Mouse (Mus musculus): Measurements from ENCODE around the gene Jkamp. TPM values are rescaled to one million over a fixed set of nuclear protein-coding genes. Genes with fewer than 3 reads are reported as not detected.
"Not testable (repeated sequence)": the region's sequence is repeated elsewhere in the genome, so short reads cannot be mapped to it uniquely, and the experiment has no call there.

Jkamp gene
- 71.9 and 73.2 TPM in 2 replicates for polyA plus RNA-seq (2016; fragmentation: Nextera tagmentation; extraction: Ambion mirVana)

DNA sequence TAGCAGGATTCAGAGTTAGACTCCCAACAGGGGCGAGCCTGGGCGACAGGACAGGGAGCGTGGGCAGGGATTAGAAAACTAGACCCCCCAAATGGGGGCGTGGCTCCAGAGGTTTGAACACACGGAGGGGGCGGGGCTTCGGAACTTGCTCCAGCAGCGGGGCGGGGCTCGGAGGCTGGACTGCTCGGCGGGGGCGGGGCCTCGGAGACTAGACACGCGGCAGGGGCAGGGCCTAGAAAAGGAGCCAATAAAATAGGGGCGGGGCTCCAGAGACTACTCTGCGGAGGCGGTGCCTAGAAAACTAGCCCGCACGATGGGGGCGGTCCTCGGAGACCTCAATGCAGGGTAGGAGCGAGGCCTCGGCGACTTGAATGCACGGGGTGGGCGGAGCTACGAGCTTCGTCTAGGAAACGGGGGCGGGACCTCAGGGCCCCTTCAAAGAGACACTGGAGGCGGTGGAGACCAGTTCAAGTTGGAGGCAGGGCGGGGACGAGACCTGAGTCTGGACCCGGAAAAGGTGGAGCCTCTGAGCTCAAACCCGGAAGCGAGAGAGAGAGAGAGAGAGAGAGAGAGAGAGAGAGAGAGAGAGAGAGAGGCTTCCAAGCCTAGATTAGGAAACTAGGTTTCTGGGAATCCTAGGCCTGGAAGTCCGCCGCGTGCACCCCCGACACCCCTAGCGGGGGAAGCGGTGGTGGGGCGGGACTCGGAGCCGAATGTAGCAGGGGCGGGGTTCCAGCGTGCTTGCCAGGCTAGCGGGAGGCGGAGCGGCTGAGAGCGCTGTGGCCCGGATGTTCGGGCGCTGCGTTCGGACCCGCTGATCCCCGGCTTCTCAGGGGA, at the start of gene Jkamp, which contains the start of gene L3hypdh:
Jkamp (plus strand) TSS at position 261 of the 837 bp plus-strand sequence.
L3hypdh (minus strand) TSS at position 111 of the 837 bp plus-strand sequence.
- WGBS = under 1% methylated on average over 60 of the region's 60 CpGs
- H3K4me1 ChIP-seq = peaks cover 41% of the 10 kb centered on the region
- peak; percentile 100 for DNase-seq (ENCODE audit: extremely low spot score, low spot score)
- H3K36me3 ChIP-seq (replicated peaks) = peaks cover 10% of the 10 kb centered on the region
- peak within 1 kb of the TSS; percentile 74 for H3K4me3 ChIP-seq
- H3K27ac ChIP-seq = peak within 1 kb of the TSS; percentile 95
- H3K27me3 ChIP-seq (ENCODE audit: poor library complexity, severe bottlenecking) = no peaks in the 10 kb centered on the region
- H3K9me3 ChIP-seq = no peaks in the 10 kb centered on the region

DNA sequence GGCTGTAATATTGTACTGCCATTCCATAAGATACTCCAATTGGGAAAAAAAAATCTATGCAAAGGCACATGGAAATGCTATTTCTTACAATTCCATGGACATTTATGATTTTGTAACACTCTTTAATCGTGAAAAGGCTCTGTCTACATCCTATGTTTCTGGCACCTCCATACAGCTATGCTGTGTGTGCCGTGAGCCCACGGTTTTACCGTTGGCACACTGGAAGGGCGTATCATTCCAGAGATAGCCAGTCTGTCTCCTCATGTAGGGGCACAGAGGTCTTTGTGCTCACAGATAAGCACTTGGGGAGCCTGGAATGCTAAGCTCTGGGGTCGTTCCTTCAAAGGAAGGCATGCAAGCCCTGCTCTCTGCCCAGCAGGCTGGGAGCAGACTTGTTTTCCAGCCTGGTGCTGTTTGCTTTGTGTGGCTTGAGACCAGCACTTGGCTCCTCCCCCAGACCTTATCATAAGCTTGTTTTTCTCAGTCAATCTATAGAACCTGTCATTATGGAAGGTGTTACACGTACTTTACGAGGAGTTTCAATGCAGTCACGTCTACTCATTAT, 49.2 kb upstream of the Jkamp start:
- Histone ChIP-seq H3K36me3 (replicated peaks) (no peaks in the 10 kb centered on the region), H3K27ac (no peak overlapping the region), H3K4me3 (no peak overlapping the region), H3K4me1 (peaks cover 9% of the 10 kb centered on the region), H3K9me3 (no peaks in the 10 kb centered on the region; the same call in 1 of the 2 replicates), H3K27me3 (ENCODE audit: poor library complexity, severe bottlenecking) (no peaks in the 10 kb centered on the region)
- DNase-seq (ENCODE audit: extremely low spot score, low spot score) = no peak
- 73% methylated on average over 9 of the region's 9 CpGs for WGBS

DNA sequence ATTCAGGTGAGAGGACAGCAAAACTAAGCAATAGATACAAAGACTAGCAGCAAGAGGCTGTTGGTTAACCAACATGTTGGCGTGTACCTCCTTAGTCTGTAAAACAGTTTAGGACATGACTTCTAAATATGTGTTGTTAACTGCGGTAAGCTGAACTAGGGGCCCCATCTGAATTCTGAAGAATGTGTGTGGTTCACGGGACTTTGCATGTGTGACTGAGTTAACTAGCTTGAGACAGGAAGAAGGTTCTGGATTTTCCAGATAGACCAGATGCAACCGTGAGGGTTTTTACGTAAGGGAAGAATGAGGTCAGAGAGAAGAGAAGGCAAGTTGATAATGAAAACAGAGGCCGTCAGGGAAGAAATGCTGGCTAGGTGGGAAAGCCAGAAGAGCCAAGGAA, 48.3 kb upstream of the Jkamp start:
- Histone ChIP-seq H3K4me1 (peaks cover 9% of the 10 kb centered on the region), H3K36me3 (replicated peaks) (no peaks in the 10 kb centered on the region), H3K27me3 (ENCODE audit: poor library complexity, severe bottlenecking) (no peaks in the 10 kb centered on the region), H3K4me3 (no peak overlapping the region), H3K27ac (no peak overlapping the region), H3K9me3 (no peaks in the 10 kb centered on the region; the same call in 1 of the 2 replicates)
- WGBS = 92% methylated on average over 6 of the region's 6 CpGs
- no peak for DNase-seq (ENCODE audit: extremely low spot score, low spot score)

DNA sequence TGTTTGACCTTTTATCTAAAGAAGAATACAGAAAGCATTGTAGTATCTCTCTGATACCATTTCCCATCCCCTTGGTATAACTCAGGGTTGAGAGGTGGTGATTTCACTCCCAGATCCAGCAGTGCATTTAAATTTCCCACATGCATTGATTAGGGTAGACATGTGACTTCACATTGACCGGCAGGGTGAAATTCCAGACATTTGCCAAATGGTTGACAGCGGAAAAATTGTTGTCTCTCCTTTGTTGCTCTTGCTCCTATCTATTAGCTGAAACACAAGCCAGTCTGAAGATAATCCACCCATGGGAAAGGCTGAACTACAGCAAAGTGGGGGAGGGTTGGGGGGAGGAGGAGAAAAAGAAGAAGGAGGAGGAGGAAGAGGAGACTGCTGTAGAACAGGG, 46.5 kb upstream of the Jkamp start:
- DNase-seq (ENCODE audit: extremely low spot score, low spot score) = no peak
- peaks cover 9% of the 10 kb centered on the region for H3K4me1 ChIP-seq
- 78% methylated on average over 2 of the region's 2 CpGs for WGBS

DNA sequence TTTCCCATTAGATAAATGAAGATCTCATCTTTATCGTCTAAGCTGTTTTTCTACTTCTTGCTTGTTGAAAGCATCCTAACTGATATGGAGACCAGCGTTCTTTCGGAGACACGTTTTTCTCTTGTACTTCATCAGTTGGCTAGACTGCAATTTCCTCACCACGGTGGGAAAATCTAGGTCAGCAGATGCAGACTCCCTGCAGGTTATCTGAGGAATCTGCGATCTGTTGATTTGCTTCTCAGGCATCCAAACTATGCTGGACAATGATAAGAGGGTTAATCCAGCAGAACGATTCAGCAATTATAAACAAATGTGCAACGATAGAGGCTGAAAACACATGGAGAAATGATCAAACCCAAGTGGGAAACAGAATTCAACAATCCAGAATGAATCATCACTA, 45.9 kb upstream of the Jkamp start:
- Histone ChIP-seq H3K4me1 (peaks cover 9% of the 10 kb centered on the region), H3K4me3 (no peak overlapping the region), H3K27ac (no peak overlapping the region), H3K27me3 (ENCODE audit: poor library complexity, severe bottlenecking) (no peaks in the 10 kb centered on the region), H3K36me3 (replicated peaks) (no peaks in the 10 kb centered on the region), H3K9me3 (no peaks in the 10 kb centered on the region; the same call in 1 of the 2 replicates)
- DNase-seq (ENCODE audit: extremely low spot score, low spot score) = no peak
- 87% methylated on average over 8 of the region's 8 CpGs for WGBS

More for the DNA sequence above, 46.5 kb upstream of the Jkamp start:
- H3K36me3 ChIP-seq (replicated peaks) = no peaks in the 10 kb centered on the region
- H3K9me3 ChIP-seq = no peaks in the 10 kb centered on the region; the same call in 1 of the 2 replicates
- H3K27ac ChIP-seq = no peak overlapping the region
- H3K4me3 ChIP-seq = no peak overlapping the region
- H3K27me3 ChIP-seq (ENCODE audit: poor library complexity, severe bottlenecking) = no peaks in the 10 kb centered on the region

DNA sequence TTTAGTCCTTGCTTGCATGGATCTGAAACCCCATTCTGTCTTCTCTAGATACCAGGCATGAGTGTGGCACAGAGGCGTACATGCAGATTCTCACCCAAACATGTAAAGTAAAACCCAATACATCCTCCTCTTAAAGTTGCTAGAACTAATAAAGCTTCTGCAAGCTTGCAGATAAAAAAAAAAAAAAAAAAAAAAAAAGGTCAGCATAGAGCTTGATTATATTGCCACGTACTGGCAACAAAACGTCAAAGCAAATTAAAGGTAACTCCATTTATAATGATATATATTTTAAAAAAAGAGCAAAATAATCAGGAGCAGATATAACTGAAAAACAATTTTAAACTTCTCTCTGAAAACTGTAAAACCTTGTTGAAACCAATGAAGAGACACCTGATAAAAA, 44.2 kb upstream of the Jkamp start:
- WGBS = 97% methylated on average over 3 of the region's 3 CpGs
- Histone ChIP-seq H3K36me3 (replicated peaks) (no peaks in the 10 kb centered on the region), H3K4me1 (peaks cover 7% of the 10 kb centered on the region), H3K27me3 (ENCODE audit: poor library complexity, severe bottlenecking) (no peaks in the 10 kb centered on the region), H3K4me3 (no peak overlapping the region), H3K9me3 (no peaks in the 10 kb centered on the region; the same call in 1 of the 2 replicates), H3K27ac (no peak overlapping the region)
- no peak for DNase-seq (ENCODE audit: extremely low spot score, low spot score)

DNA sequence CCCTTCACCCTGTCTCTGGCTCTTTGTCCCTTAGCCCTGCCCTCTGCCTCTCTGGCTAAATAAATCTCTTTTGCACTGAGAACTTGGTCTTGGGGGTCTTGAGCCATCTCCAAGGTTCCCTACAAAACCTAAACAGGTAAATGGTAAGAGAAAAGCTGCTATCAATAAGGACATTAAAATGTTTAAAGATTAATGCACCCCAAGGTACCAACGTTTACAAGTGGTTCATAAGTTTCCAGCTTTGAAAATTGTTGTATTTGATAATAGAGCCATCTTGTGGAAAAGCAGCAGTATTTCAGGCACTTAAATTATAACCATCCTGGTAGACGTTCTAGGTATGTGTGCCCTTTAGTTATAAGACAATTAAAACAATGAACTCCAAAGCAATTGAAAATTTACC, 37.9 kb upstream of the Jkamp start:
- peaks cover 9% of the 10 kb centered on the region; the same call in 1 of the 2 replicates for H3K9me3 ChIP-seq
- H3K36me3 ChIP-seq (replicated peaks) = no peaks in the 10 kb centered on the region
- no peak for DNase-seq (ENCODE audit: extremely low spot score, low spot score)
- no peaks in the 10 kb centered on the region for H3K27me3 ChIP-seq (ENCODE audit: poor library complexity, severe bottlenecking)
- H3K27ac ChIP-seq = no peak overlapping the region
- no peak overlapping the region for H3K4me3 ChIP-seq
- 0 out of 2 replicates have a peak, but pooled peaks cover 2% of the 10 kb centered on the region for H3K4me1 ChIP-seq
- 19% methylated on average over 2 of the region's 2 CpGs for WGBS

DNA sequence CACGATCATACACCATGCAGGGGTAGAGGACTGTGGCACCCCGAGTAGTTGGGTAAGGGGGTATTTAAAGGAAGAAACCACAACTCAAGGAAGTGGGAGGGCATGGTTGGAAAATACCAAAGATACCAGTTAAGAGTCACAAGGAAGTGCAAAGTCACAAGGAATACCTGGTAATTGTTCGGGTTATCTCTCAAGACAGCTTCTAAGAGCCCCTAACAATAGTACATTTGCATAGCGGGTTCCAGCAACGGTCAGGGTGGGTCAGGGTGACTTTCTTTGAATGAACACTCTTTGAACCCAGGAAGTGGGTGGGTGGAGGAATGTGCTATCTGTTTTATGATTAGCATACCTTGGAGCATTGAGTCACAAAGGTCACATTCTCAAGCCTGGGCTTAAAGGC, 35.2 kb upstream of the Jkamp start:
- not testable (repeated sequence) for H3K27ac ChIP-seq; H3K27me3 ChIP-seq (ENCODE audit: poor library complexity, severe bottlenecking); H3K36me3 ChIP-seq (replicated peaks); H3K9me3 ChIP-seq; H3K4me1 ChIP-seq; DNase-seq (ENCODE audit: extremely low spot score, low spot score); H3K4me3 ChIP-seq
- WGBS = 84% methylated on average over 5 of the region's 5 CpGs

DNA sequence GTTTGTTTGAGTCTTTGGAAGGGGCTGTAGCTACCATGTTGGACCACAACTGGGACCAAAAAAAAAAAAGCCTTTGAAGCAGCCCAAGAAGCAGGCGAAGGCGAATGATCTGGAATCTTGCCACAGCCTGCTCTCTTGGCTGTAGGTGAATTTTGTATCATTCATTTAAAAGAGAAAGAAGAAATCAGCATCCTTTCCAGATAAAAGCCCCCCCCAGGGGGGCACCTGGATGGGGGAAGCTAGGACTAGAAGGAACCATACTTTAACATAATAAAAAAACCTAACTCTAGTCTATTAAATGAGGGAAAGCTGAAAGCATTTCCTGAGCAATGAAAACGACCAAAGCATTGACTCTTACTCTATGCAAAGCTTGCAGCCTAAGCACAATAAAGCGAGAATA, 34.6 kb upstream of the Jkamp start:
- H3K27me3 ChIP-seq (ENCODE audit: poor library complexity, severe bottlenecking) = no peaks in the 10 kb centered on the region; the same call in 1 of the 2 replicates

DNA sequence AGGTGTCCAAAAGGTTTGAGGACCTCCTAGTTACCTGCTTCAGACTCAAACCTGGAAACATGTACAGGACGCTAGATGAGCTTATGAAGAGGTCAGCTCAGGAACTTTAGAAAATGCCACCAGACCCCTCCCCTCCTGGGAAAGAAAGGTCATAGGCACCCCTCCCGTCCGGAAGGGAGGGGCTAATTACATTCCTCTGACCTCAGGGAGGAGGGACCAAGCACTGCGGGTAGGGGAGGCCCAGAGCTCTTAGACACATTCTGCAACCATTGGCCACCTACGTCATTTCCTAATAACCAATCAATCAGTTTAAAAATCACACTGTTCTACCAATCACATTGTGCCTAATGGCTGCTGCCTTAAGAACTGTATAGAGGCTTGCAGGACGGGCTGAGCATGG, 32.8 kb upstream of the Jkamp start:
- no peaks in the 10 kb centered on the region; the same call in 1 of the 2 replicates for H3K27me3 ChIP-seq (ENCODE audit: poor library complexity, severe bottlenecking)
- H3K36me3 ChIP-seq (replicated peaks) = no peaks in the 10 kb centered on the region
- no peak overlapping the region for H3K4me3 ChIP-seq
- H3K4me1 ChIP-seq = 0 out of 2 replicates have a peak, but pooled peaks cover 4% of the 10 kb centered on the region
- H3K9me3 ChIP-seq = peaks cover 9% of the 10 kb centered on the region; the same call in 1 of the 2 replicates
- no peak overlapping the region for H3K27ac ChIP-seq
- DNase-seq (ENCODE audit: extremely low spot score, low spot score) = no peak
- WGBS = 78% methylated on average over 6 of the region's 6 CpGs

More for the DNA sequence above, 34.6 kb upstream of the Jkamp start:
- 86% methylated on average over 4 of the region's 4 CpGs for WGBS
- DNase-seq (ENCODE audit: extremely low spot score, low spot score) = no peak
- Histone ChIP-seq H3K36me3 (replicated peaks) (no peaks in the 10 kb centered on the region), H3K4me3 (no peak overlapping the region), H3K9me3 (peaks cover 9% of the 10 kb centered on the region; the same call in 1 of the 2 replicates), H3K27ac (no peak overlapping the region), H3K4me1 (0 out of 2 replicates have a peak, but pooled peaks cover 6% of the 10 kb centered on the region)

DNA sequence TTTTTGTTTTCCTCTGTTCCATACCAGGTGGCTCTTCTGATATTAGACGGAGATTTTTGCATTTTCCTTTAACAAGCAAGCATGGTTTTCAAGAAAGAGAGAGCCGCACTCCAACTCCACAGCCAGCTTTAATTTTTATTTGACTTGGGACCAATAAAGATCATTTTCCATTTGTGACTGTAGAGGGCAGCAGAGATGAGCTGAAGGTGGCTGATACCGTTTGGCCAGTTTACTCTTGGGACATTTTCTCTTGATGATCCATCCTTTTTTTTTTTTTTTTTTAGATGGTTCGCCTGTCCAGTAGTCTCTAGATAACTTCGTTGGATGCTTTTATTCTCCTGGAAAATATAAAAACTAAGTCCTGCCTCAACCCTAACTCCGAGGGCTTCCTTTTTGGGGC, 32.1 kb upstream of the Jkamp start:
- WGBS = 42% methylated on average over 6 of the region's 6 CpGs
- no peak overlapping the region for H3K27ac ChIP-seq
- no peak for DNase-seq (ENCODE audit: extremely low spot score, low spot score)
- no peak overlapping the region for H3K4me3 ChIP-seq
- no peaks in the 10 kb centered on the region for H3K36me3 ChIP-seq (replicated peaks)
- no peaks in the 10 kb centered on the region; the same call in 1 of the 2 replicates for H3K27me3 ChIP-seq (ENCODE audit: poor library complexity, severe bottlenecking)
- H3K9me3 ChIP-seq = peaks cover 9% of the 10 kb centered on the region; the same call in 1 of the 2 replicates
- H3K4me1 ChIP-seq = 0 out of 2 replicates have a peak, but pooled peaks cover 4% of the 10 kb centered on the region

DNA sequence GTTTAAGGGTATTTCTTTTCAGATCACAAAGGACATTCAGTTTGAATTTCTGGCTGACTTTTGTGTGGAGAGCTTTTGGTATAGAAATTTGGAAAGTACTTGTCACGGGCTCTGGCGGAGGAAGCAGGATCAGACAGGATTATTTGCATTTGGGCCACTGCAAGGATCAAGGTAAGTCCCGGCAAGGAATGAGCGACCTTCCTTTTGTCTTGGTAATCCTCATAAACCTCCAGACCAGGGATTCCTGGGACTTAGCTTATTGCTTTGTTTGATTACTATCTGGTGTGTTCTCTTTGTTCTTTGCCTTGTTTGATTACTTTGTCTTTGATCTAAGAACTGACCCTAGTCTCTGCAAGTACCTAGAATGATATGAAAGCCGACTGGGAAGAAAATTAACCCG, 31.5 kb upstream of the Jkamp start:
- WGBS = 20% methylated on average over 6 of the region's 6 CpGs
- 0 out of 2 replicates have a peak, but pooled peaks cover 4% of the 10 kb centered on the region for H3K4me1 ChIP-seq

More for the DNA sequence above, 31.5 kb upstream of the Jkamp start:
- H3K4me3 ChIP-seq = no peak overlapping the region
- H3K9me3 ChIP-seq = peaks cover 9% of the 10 kb centered on the region; the same call in 1 of the 2 replicates
- no peaks in the 10 kb centered on the region; the same call in 1 of the 2 replicates for H3K27me3 ChIP-seq (ENCODE audit: poor library complexity, severe bottlenecking)
- H3K36me3 ChIP-seq (replicated peaks) = no peaks in the 10 kb centered on the region
- H3K27ac ChIP-seq = no peak overlapping the region
- DNase-seq (ENCODE audit: extremely low spot score, low spot score) = no peak
